Mouse (Mus musculus) G1E (cell line): Measurements from ENCODE around the gene Klhdc1. TPM values are rescaled to one million over a fixed set of nuclear protein-coding genes. Genes with fewer than 3 reads are reported as not detected.

Experiments used
- ATAC-seq: 2 replicates; pipeline ENCODE4 v1.8.0; 2016; ENCODE audit warnings: mild to moderate bottlenecking; ENCODE audit not compliant: insufficient number of reproducible peaks, poor library complexity, low FRiP score, severe bottlenecking; ENCODE audit errors: extremely low read depth
- DNase-seq: peaks from one replicate; pipeline ENCODE4 v3.0.0; 2012; ENCODE audit warnings: low spot score
- H3K27me3 ChIP-seq: 2 replicates; pipeline ENCODE4 v1.6.1; 2012; ENCODE audit warnings: mild to moderate bottlenecking, low read length, inconsistent platforms; ENCODE audit not compliant: insufficient read depth
- H3K36me3 ChIP-seq: replicated peaks from 2 replicates; pipeline ENCODE3; 2012; ENCODE audit warnings: mild to moderate bottlenecking, inconsistent platforms
- H3K4me1 ChIP-seq: 2 replicates; pipeline ENCODE4 v1.6.1; 2012; ENCODE audit warnings: low read depth, low read length, inconsistent platforms, mixed read lengths; ENCODE audit not compliant: insufficient read depth
- H3K4me3 ChIP-seq: 2 replicates; pipeline ENCODE4 v1.5.1; 2012; ENCODE audit warnings: low read depth, mild to moderate bottlenecking, inconsistent platforms, low read length, moderate library complexity, mixed read lengths
- H3K9me3 ChIP-seq: replicated peaks from 2 replicates; pipeline ENCODE4 v1.6.1; 2012; ENCODE audit warnings: inconsistent platforms
- CTCF ChIP-seq: IDR thresholded peaks from 2 replicates; pipeline ENCODE4 v1.5.1; 2012; ENCODE audit warnings: low read depth, low read length, inconsistent platforms, mixed read lengths
- GATA1 ChIP-seq: IDR thresholded peaks from 2 replicates; pipeline ENCODE4 v1.6.1; 2012; ENCODE audit warnings: borderline replicate concordance, low read length, inconsistent platforms, mixed read lengths
- GATA2 ChIP-seq: IDR thresholded peaks from 2 replicates; pipeline ENCODE4 v1.6.1; 2012; ENCODE audit warnings: low read depth, low read length, inconsistent platforms, borderline replicate concordance
- POLR2AphosphoS5 ChIP-seq: IDR thresholded peaks from 2 replicates; pipeline ENCODE4 v1.6.1; 2012; ENCODE audit warnings: low read depth, low read length, inconsistent platforms; ENCODE audit not compliant: insufficient replicate concordance
- TAL1 ChIP-seq: conservative IDR thresholded peaks from 2 replicates; pipeline ENCODE4 v1.6.1; 2012; ENCODE audit warnings: low read depth, low read length, inconsistent platforms, mixed read lengths
- polyA plus RNA-seq: library from polyadenylated mRNA; stranded (reverse); fragments of >175 nt; gene quantifications from 2 replicates; pipeline ENCODE4 v1.2.3, GENCODE M21; 2012
- total RNA-seq, 2 experiments: library from RNA; stranded (forward) in 1 of 2; stranded (reverse) in 1 of 2; fragments of 200-1000 nt in 1 of 2; fragments of >200 nt in 1 of 2; fragmentation: Nextera tagmentation in 1 of 2; gene quantifications; 2 replicates each; pipeline ENCODE4 v1.2.3; 2014 to 2017

The Klhdc1 gene
- total and polyA plus RNA-seq, 3 experiments = 13.0 to 16.0 (median 14.6) TPM

DNA sequence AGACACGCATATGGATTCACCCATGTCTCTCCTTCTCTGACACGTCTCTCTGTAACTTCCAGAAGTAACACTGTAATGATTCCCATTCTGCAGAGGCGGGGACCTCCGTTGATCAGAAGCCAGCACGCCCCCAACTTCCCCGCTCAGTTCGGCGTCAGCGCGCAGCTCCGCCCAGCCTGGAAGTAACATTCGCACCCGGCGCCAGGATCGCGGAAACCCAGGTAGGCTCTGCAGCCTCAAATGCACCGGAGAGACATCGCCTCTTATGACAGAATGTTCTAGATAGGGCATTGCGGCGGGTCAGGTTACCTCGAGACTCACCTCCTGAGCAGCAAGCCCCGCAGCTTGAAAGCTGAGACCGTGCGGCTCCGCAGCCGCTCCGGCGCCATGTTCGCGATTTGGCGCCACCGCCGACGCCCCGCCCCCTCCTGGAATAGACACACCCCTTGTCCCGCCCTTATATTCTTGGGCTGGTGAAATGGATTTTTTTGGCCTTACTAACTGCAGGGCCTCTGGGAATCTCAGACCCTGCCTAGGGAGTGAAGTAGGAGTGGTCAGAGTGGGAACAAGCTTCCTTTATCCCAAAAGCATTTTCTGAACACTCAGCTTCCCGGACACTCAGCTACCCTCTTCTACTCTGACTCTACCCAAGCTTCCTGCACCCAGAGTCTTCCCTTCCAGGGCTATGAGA, 13.1 kb upstream of the Klhdc1 start, which contains the start of gene Pole2:
Pole2 (minus strand) TSS at position 420 of the 691 bp plus-strand sequence.
- peak; percentile 92 for DNase-seq
- peaks cover 33% of the 10 kb centered on the region for H3K36me3 ChIP-seq
- H3K9me3 ChIP-seq = no peaks in the 10 kb centered on the region
- peaks cover 28% of the 10 kb centered on the region for H3K4me1 ChIP-seq
- no peaks in the 10 kb centered on the region for H3K27me3 ChIP-seq
- peak; percentile 89 for ATAC-seq
- H3K4me3 ChIP-seq = peak within 1 kb of the TSS; percentile 74
- TF ChIP-seq GATA1 (no peak), POLR2AphosphoS5 (no peak), TAL1 (no peak), GATA2 (no peak), CTCF (no peak)

DNA sequence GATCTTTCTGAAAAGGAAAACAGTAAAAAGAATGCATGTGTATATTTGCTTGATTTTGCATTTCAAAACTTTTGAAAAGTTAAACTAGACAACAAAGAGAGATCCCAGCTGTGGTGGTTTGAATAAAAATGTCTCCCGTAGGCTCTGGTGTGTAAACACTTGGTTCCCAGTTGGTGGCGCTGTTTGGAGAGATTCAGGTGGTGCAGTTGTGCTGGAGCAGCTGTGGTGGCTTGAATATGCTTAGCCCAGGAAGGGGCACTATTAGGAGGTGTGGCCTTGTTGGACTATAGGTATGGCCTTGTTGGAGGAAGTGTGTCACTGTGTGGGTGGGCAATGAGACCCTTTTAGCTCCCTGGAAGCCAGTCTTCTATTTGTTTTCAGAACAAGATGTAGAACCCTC, 11.7 kb upstream of the Klhdc1 start:
- Histone ChIP-seq H3K4me3 (no peak overlapping the region), H3K4me1 (peaks cover 28% of the 10 kb centered on the region), H3K27me3 (no peaks in the 10 kb centered on the region), H3K36me3 (peaks cover 20% of the 10 kb centered on the region), H3K9me3 (no peaks in the 10 kb centered on the region)
- ATAC-seq = no peak
- TF ChIP-seq TAL1 (no peak), CTCF (0 out of 2 replicates have a peak, but pooled peaks have one; percentile 29)
- DNase-seq = no peak

DNA sequence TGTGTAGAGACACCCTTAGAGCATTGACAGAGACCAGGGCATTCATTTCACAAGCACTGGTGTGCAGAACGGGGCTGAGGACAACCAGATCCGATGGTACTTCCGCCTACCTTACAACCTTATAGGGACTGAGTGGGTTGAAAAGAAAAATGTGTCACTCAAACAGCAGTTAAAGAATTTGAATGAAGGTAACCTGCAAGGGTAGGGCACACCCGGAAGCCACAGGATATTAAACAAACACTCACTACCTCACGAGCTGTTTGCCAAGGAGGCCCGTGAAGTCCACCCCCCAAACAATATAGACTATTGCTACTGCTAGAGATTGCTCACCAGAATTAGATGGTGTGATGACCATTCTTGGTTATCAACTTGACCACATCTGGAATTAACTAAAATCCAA, 5.2 kb upstream of the Klhdc1 start:
- no peak overlapping the region for H3K4me3 ChIP-seq
- DNase-seq (no peak), ATAC-seq (no peak)
- H3K27me3 ChIP-seq = no peaks in the 10 kb centered on the region; the same call in 1 of the 2 replicates
- no peaks in the 10 kb centered on the region for H3K36me3 ChIP-seq
- H3K9me3 ChIP-seq = no peaks in the 10 kb centered on the region
- H3K4me1 ChIP-seq = peaks cover 12% of the 10 kb centered on the region
- TF ChIP-seq GATA2 = no peak
- TF ChIP-seq CTCF = no peak
- TF ChIP-seq TAL1 = no peak
- TF ChIP-seq POLR2AphosphoS5 = no peak
- TF ChIP-seq GATA1 = no peak

DNA sequence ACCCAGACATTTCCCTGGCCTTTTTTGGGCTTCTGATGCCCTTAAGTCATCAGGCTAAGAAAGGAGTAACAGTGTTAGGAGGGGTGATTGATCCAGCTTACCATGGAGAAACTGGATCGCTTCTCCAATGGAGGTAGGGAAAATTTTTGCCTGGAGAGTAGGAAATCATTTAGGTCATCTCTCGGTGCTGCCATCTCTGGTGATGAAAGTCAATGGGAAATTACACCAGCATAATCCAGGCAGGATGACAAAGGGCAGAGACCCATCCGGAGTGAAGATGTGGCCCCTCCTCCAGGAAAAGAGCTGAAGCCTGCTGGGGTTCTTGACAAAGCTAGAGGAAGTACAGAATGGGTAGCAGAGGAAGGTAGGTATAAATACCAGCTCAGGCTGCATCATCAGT, 2.7 kb upstream of the Klhdc1 start:
- TF ChIP-seq GATA2 (no peak), TAL1 (no peak), GATA1 (no peak), POLR2AphosphoS5 (no peak), CTCF (no peak)
- ATAC-seq (no peak), DNase-seq (no peak)
- Histone ChIP-seq H3K27me3 (no peaks in the 10 kb centered on the region; the same call in 1 of the 2 replicates), H3K9me3 (no peaks in the 10 kb centered on the region), H3K36me3 (no peaks in the 10 kb centered on the region), H3K4me1 (peaks cover 28% of the 10 kb centered on the region), H3K4me3 (no peak overlapping the region)

DNA sequence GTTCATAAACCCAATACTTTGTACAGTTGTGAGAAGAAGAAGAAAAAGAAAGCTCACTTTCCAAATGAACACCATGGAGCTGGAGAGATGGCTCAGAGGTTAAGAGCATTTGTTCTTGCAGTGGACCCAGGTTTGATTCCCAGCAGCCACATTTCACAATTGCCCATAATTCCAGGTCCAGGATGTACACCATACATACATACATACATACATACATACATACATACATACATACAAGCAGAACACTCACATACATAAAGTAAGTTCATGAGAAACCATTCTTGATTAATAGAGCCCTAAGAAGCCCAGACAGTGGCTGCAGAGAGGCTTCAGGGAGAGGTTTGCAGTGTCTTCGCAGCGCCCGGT, 412 bp downstream of the Klhdc1 start:
- TF ChIP-seq POLR2AphosphoS5 (no peak), TAL1 (no peak), CTCF (no peak), GATA1 (no peak), GATA2 (no peak)
- Histone ChIP-seq H3K27me3 (no peaks in the 10 kb centered on the region; the same call in 1 of the 2 replicates), H3K4me3 (peak overlapping the region; percentile 88), H3K4me1 (peaks cover 34% of the 10 kb centered on the region), H3K36me3 (no peaks in the 10 kb centered on the region), H3K9me3 (no peaks in the 10 kb centered on the region)
- ATAC-seq = no peak
- no peak for DNase-seq

DNA sequence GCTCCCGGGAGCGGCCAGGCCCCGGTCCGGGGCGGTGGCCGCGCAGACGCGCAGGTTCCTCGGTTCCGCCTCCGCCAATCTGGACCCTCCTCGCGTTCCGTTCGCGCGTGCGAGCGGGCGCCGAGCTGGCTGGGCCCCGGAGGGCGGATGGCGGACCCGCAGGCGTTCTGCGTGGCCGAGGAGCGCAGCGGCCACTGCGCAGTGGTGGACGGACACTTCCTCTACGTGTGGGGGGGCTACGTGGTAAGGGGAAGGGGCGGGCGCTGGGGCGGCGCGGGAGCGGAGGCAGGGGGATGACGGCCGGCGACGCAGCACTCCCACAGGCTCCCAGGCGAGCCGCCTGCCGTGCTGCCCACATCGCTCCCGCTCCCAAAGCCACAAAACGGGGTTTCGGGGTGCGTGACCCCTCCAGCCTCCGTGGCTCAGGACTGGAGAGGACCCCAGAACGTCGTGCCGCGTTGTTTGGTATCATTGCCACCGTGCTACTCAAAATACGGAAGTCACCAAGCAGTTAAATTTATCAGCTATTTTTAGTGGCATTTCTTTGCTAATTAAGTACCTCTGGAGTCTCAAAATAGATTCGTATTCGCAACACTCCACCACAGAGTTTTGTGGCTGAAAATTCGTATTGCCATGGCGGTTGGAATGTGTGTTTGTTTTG, 925 bp downstream of the Klhdc1 start:
- DNase-seq (peak; percentile 79), ATAC-seq (peak; percentile 45)
- Histone ChIP-seq H3K9me3 (no peaks in the 10 kb centered on the region), H3K36me3 (no peaks in the 10 kb centered on the region), H3K4me3 (peak overlapping the region; percentile 88), H3K4me1 (peaks cover 34% of the 10 kb centered on the region), H3K27me3 (no peaks in the 10 kb centered on the region; the same call in 1 of the 2 replicates)
- no peak for TF ChIP-seq GATA1
